Mouse (Mus musculus) brain, embryonic 14.5 days (tissue): ENCODE results near the gene Spata21.

Experiments
- CTCF ChIP-seq: fragments of 200-500 bp; IDR thresholded peaks from 2 replicates; pipeline ENCODE4 v1.5.1; 2012; ENCODE audit warnings: inconsistent platforms, mild to moderate bottlenecking, moderate library complexity, borderline replicate concordance; ENCODE audit not compliant: insufficient read depth, insufficient read length; ENCODE audit errors: extremely low read depth
- POLR2A ChIP-seq: fragments of 200-500 bp; IDR thresholded peaks from 2 replicates; pipeline ENCODE4 v1.6.1; 2012; ENCODE audit warnings: mild to moderate bottlenecking, inconsistent platforms, borderline replicate concordance; ENCODE audit not compliant: poor library complexity, insufficient read depth, insufficient read length, severe bottlenecking; ENCODE audit errors: extremely low read depth

GRCm38 (mm10) chr4:141041117-141041516 is 47.0 kb upstream of the Spata21 start:
- TF ChIP-seq POLR2A (no peak), CTCF (no peak)
